Mouse (Mus musculus) heart, adult 2 months (tissue): ENCODE results near the gene Cdkl2. TPM values are rescaled to one million over a fixed set of nuclear protein-coding genes. Genes with fewer than 3 reads are reported as not detected.

ENCODE experiments used
- DNase-seq, 2 experiments: peaks; one replicate each; pipeline ENCODE4 v3.0.0; 2021
- H3K27ac ChIP-seq: fragments of 200-600 bp; 2 replicates; pipeline ENCODE4 v1.8.1; 2022
- H3K27me3 ChIP-seq: fragments of 200-500 bp; 2 replicates; pipeline ENCODE4 v1.6.1; 2012; ENCODE audit warnings: mild to moderate bottlenecking, low read length, inconsistent platforms, mixed read lengths; ENCODE audit not compliant: control insufficient read depth, insufficient read depth
- H3K36me3 ChIP-seq: fragments of 200-500 bp; 2 replicates; pipeline ENCODE4 v1.6.1; 2012; ENCODE audit warnings: low read length, inconsistent platforms; ENCODE audit not compliant: control insufficient read depth, insufficient read depth
- H3K4me1 ChIP-seq: fragments of 200-500 bp; 2 replicates; pipeline ENCODE4 v1.6.1; 2011; ENCODE audit warnings: low read length; ENCODE audit not compliant: control insufficient read depth, insufficient read depth
- H3K4me3 ChIP-seq: fragments of 200-600 bp; 2 replicates; pipeline ENCODE4 v1.8.1; 2022
- H3K79me2 ChIP-seq: fragments of 200-500 bp; replicated peaks from 2 replicates; pipeline ENCODE4 v1.6.1; 2012; ENCODE audit warnings: mild to moderate bottlenecking, inconsistent platforms, low read length, moderate library complexity, mixed read lengths; ENCODE audit not compliant: control insufficient read depth, insufficient read depth
- H3K9ac ChIP-seq: fragments of 200-500 bp; 2 replicates; pipeline ENCODE4 v1.6.1; 2012; ENCODE audit warnings: low read depth, mild to moderate bottlenecking, control low read depth, inconsistent platforms, low read length, mixed read lengths
- CTCF ChIP-seq: fragments of 200-600 bp; IDR thresholded peaks from 2 replicates; pipeline ENCODE4 v1.8.1; 2022; ENCODE audit warnings: antibody characterized with exemption, mild to moderate bottlenecking, moderate library complexity
- EP300 ChIP-seq: fragments of 200-500 bp; IDR thresholded peaks from 2 replicates; pipeline ENCODE4 v1.6.1; 2011; ENCODE audit warnings: low read depth, low read length, control low read depth; ENCODE audit not compliant: insufficient read depth
- POLR2A ChIP-seq: fragments of 200-500 bp; IDR thresholded peaks from 2 replicates; pipeline ENCODE4 v1.6.1; 2011; ENCODE audit warnings: mild to moderate bottlenecking, low read depth, low read length, control low read depth; ENCODE audit not compliant: insufficient read depth
- WGBS: fragments of 180-500 bp; shearing (Covaris S2); methylation state at CpG from one replicate; pipeline ENCODE4 v1.1.7; 2018; 5-methylcytosine and 5-hydroxymethylcytosine counted together
- intact Hi-C: fragments of 180-260 bp; cut with DNase I; formaldehyde crosslinking; loops from one replicate; pipeline ENCODE4 v1.15.1; 2025
- polyA plus RNA-seq: library from polyadenylated mRNA; depleted of rRNA; stranded (reverse); fragments of >200 nt; gene quantifications from 2 replicates; pipeline ENCODE4 v1.2.3, GENCODE M21; 2012
- total RNA-seq, 2 experiments: library from RNA; stranded (reverse); gene quantifications; 2 replicates each; pipeline ENCODE4 v1.2.3; 2021

Gene Cdkl2
- total and polyA plus RNA-seq, 3 experiments, result 1.1 to 4.0 (median 3.5) TPM

DNA sequence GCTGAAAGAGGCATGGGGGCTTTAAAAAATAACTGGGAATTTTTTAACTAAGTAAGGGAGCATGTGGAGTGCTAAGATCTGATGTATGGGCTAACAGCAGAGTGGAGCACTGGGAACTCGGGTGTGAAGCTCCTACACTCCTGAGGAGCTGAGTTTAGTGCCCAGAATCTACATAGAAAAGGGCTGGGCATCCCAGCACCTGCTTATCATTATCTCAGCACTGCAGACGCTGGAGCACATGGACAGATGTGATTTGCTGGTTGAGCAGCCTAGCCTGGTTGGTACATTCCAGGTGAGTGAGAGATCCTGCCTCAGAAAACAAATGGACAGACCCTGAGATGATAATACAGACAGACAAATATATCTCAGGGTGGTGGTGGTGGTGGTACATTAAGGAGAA, 33.9 kb downstream of the Cdkl2 start:
- Histone ChIP-seq H3K9ac (no peak overlapping the region), H3K27ac (no peak overlapping the region), H3K36me3 (no peaks in the 10 kb centered on the region), H3K4me1 (no peaks in the 10 kb centered on the region), H3K79me2 (no peaks in the 10 kb centered on the region), H3K4me3 (no peak overlapping the region), H3K27me3 (no peaks in the 10 kb centered on the region)
- no peak for DNase-seq
- TF ChIP-seq POLR2A, result no peak
- TF ChIP-seq CTCF, result no peak
- TF ChIP-seq EP300, result no peak
- 38% methylated on average over 2 of the region's 2 CpGs for WGBS
- intact Hi-C loops, result no loop called here

DNA sequence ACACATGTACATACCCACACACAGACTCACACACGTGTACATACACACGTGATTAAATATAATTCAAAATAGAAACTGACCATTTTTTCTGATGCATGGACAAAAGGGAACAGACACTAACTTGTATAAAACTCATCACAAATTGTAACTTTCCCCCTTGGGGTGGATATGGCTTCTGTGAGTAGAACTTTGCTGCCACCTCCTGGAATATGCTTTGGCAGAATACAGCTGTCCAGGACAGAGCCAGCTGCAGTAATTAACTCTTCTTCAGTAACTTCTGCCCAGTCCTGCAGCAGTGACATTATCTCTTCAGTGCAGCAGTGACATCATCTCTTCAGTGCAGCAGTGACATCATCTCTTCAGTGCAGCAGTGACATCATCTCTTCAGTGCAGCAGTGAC, 40.7 kb downstream of the Cdkl2 start:
- Histone ChIP-seq H3K36me3 (no peaks in the 10 kb centered on the region), H3K79me2 (no peaks in the 10 kb centered on the region), H3K27me3 (no peaks in the 10 kb centered on the region), H3K27ac (no peak overlapping the region), H3K9ac (no peak overlapping the region), H3K4me3 (no peak overlapping the region), H3K4me1 (no peaks in the 10 kb centered on the region)
- DNase-seq, result no peak
- WGBS, result 54% methylated on average over 2 of the region's 2 CpGs
- TF ChIP-seq POLR2A, result no peak
- TF ChIP-seq CTCF, result peak; percentile 72
- intact Hi-C loops, result no loop called here

DNA sequence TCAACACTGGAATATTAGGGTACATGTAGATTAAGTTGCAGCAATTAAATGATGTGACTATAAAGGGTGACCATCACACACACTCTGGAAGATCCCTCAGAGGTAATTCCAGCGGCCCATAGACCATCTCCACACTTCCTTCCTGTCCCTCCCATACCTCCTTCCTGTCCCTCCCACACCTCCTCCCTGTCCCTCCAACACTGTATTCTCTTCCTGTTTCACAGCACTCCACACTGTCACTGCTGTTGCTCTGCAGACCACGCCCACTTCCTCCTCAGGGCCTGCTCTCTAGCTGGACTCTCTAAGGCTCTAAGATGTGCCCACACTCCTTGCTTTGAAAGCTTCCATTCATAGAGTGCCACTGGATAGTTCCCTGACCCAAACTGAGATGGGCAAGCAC, 42.9 kb downstream of the Cdkl2 start:
- TF ChIP-seq EP300 (no peak), POLR2A (no peak), CTCF (no peak)
- WGBS, result 38% methylated on average over 2 of the region's 2 CpGs
- no peaks in the 10 kb centered on the region for H3K79me2 ChIP-seq
- no peaks in the 10 kb centered on the region for H3K27me3 ChIP-seq
- H3K4me1 ChIP-seq, result no peaks in the 10 kb centered on the region
- H3K4me3 ChIP-seq, result no peak overlapping the region
- H3K9ac ChIP-seq, result no peak overlapping the region
- peak; percentile 21 to 36 for DNase-seq
- no peaks in the 10 kb centered on the region for H3K36me3 ChIP-seq
- no peak overlapping the region for H3K27ac ChIP-seq
- intact Hi-C loops, result no loop called here

DNA sequence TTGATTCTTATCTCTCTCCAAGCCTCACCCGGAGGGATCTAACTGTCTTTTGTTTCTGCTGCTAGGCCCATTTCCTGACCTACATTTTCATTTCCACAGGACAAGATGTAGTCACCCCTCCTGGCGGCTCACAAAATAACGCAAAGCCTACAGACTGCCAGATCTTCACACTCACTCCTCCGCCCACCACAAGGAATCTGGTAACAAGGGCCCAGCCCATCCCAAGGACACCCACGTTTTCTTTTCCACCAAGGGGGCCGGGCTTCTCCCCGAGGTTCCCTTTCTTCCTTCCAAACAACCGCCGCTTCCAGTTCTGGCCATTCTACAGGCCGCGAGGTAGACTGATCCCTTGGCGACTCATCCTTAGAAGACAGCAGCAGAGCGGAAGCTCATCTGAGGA, 49.1 kb downstream of the Cdkl2 start:
- H3K27ac ChIP-seq, result no peak overlapping the region
- intact Hi-C loops, result no loop called here
- 61% methylated on average over 13 of the region's 13 CpGs for WGBS
- no peaks in the 10 kb centered on the region for H3K36me3 ChIP-seq
- H3K27me3 ChIP-seq, result no peaks in the 10 kb centered on the region
- no peaks in the 10 kb centered on the region for H3K4me1 ChIP-seq
- no peak overlapping the region for H3K4me3 ChIP-seq
- peak; percentile 16 to 23 for DNase-seq
- TF ChIP-seq EP300 (no peak), CTCF (no peak), POLR2A (no peak)
- no peaks in the 10 kb centered on the region for H3K79me2 ChIP-seq
- no peak overlapping the region for H3K9ac ChIP-seq

DNA sequence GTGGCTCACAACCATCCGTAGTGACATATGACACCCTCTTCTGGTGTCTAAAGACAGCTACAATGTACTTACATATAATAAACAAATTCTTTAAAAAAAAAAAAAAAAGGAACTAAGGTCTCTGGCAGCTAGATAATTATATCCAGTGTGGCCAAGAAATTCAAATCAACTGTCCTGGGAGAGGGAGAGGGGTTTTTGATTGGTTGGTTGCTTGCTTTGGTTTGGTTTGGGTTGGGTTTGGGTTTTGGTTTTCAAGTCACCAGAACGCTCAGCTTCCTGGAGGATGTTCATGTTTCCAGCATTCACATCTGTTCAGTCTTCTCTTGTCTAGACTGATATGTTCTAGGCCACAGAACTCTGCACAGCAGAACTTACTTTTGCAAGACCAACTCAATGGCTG, 50.6 kb downstream of the Cdkl2 start:
- H3K36me3 ChIP-seq, result no peaks in the 10 kb centered on the region
- WGBS, result 96% methylated on average over 2 of the region's 2 CpGs
- TF ChIP-seq CTCF (no peak), POLR2A (no peak), EP300 (no peak)
- intact Hi-C loops, result no loop called here
- H3K4me3 ChIP-seq, result no peak overlapping the region
- no peaks in the 10 kb centered on the region for H3K27me3 ChIP-seq
- H3K27ac ChIP-seq, result no peak overlapping the region
- no peaks in the 10 kb centered on the region for H3K79me2 ChIP-seq
- H3K4me1 ChIP-seq, result no peaks in the 10 kb centered on the region
- no peak overlapping the region for H3K9ac ChIP-seq
- no peak for DNase-seq

DNA sequence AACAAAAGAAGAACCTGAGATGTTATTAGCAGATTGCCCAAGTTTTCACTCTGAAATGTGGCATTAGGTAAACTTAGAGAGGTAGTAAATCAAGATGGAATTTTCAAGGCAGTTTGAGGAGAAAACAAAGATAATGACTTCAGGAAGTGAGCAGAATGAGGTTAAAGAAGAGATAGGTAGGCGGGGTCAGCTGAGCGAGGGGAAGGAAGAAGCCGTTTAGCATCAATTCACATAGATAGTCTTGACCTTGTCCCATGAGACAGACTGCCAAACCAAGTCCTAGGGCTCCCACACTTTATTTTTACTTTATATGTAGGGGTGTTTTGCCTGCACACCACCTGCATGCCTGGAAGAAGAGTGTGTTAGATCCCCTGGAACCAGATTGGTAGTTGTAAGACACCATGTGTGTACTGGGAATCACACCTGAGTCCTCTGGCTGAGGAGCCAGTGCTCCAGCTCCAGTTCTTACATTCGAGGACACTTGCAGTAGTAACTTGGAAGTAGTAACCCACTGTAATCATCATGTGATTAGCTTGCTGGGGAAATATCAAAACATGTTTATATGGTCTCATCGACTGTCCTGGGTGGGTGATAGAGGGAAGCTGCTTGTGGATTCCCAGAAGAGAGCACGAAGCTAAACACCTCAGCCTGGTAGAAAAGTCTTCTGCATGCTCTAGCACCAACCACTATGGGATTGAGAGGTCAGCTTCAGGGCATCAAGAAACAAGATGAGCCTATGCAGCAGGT, 52.3 kb downstream of the Cdkl2 start:
- H3K4me3 ChIP-seq, result no peak overlapping the region
- TF ChIP-seq CTCF, result no peak
- no peak for TF ChIP-seq EP300
- TF ChIP-seq POLR2A, result no peak
- H3K27me3 ChIP-seq, result no peaks in the 10 kb centered on the region
- DNase-seq, result no peak
- no peaks in the 10 kb centered on the region for H3K79me2 ChIP-seq
- H3K9ac ChIP-seq, result no peak overlapping the region
- no peaks in the 10 kb centered on the region for H3K4me1 ChIP-seq
- no peak overlapping the region for H3K27ac ChIP-seq
- intact Hi-C loops, result no loop called here
- WGBS, result 61% methylated on average over 6 of the region's 6 CpGs
- no peaks in the 10 kb centered on the region for H3K36me3 ChIP-seq
